25 mouse cellular contexts compared by ENCODE assay signal in genomic region chr6:18182903-18183302, GRCm38 (mm10). TPM values are rescaled to one million over a fixed set of nuclear protein-coding genes. Genes with fewer than 3 reads are reported as not detected.
"Had no signal": no experiment of that assay in that cellular context is flagged by ENCODE, and none has a peak within 500 bp of the region (broad histone marks: within the 10 kb centered on the region; RNA-seq: fewer than 3 reads in every experiment).

No protein-coding gene starts in this region.

- H3K36me3 ChIP-seq: heart, embryonic 10.5 days; heart, embryonic 12.5 days; hindbrain, embryonic 10.5 days; hindbrain, embryonic 12.5 days; limb, embryonic 10.5 days; limb, embryonic 12.5 days; liver, embryonic 13.5 days; liver, embryonic 15.5 days had no signal

- ATAC-seq: forebrain, postnatal 0 days; hindbrain, embryonic 16.5 days; inflammation-experienced regulatory T-cells, adult 6 months had no signal

- H3K4me2 ChIP-seq: heart, embryonic 12.5 days; hindbrain, embryonic 12.5 days; hindbrain, embryonic 14.5 days; limb, embryonic 12.5 days; liver, embryonic 11.5 days; liver, embryonic 13.5 days; liver, embryonic 15.5 days had no signal

- H3K4me1 ChIP-seq: heart, embryonic 10.5 days; heart, embryonic 12.5 days; hindbrain, embryonic 10.5 days; hindbrain, embryonic 12.5 days; limb, embryonic 10.5 days; limb, embryonic 12.5 days; liver, embryonic 13.5 days; liver, embryonic 15.5 days had no signal

- H3K4me3 ChIP-seq: heart, embryonic 10.5 days; heart, embryonic 12.5 days; hindbrain, embryonic 10.5 days; hindbrain, embryonic 12.5 days; layer of hippocampus, adult 2 months; left cerebral cortex, adult 2 months; limb, embryonic 10.5 days; limb, embryonic 12.5 days; liver, embryonic 13.5 days; liver, embryonic 15.5 days had no signal

- H3K9me3 ChIP-seq: heart, embryonic 10.5 days; heart, embryonic 12.5 days; hindbrain, embryonic 10.5 days; hindbrain, embryonic 12.5 days; limb, embryonic 10.5 days; limb, embryonic 12.5 days; liver, embryonic 13.5 days; liver, embryonic 15.5 days had no signal

- DNase-seq: forebrain, postnatal 0 days; gastrocnemius, postnatal 14 days; gastrocnemius, postnatal 36 days; heart, adult 18-20 months; heart, postnatal 10 days; heart, postnatal 4 days; kidney, adult 18-20 months; kidney, postnatal 25 days; kidney, postnatal 4 days; liver; liver, embryonic 13.5 days had no signal

- H3K27me3 ChIP-seq: heart, embryonic 12.5 days; hindbrain, embryonic 12.5 days; limb, embryonic 12.5 days; liver, embryonic 13.5 days; liver, embryonic 15.5 days had no signal

- H3K27ac ChIP-seq: heart, embryonic 10.5 days; hindbrain, embryonic 10.5 days; hindbrain, embryonic 12.5 days; hindbrain, embryonic 14.5 days; kidney, postnatal 0 days; layer of hippocampus, adult 2 months; left cerebral cortex, adult 2 months; limb, embryonic 10.5 days; limb, embryonic 12.5 days; liver, embryonic 13.5 days; liver, embryonic 15.5 days had no signal

- H3K9ac ChIP-seq: forebrain, postnatal 0 days; heart, embryonic 12.5 days; hindbrain, embryonic 12.5 days; hindbrain, embryonic 14.5 days; limb, embryonic 12.5 days; liver, embryonic 13.5 days; liver, embryonic 15.5 days had no signal

RNA-seq across cellular contexts. Expression of gene Cftr, which starts 12.4 kb away (rescaled TPM):
- polyA plus RNA-seq: inflammation-experienced regulatory T-cells, adult 6 months had no signal
